Mouse (Mus musculus) ES-E14 (cell line): ENCODE measurements around the gene Mn1. TPM values are rescaled to one million over a fixed set of nuclear protein-coding genes. Genes with fewer than 3 reads are reported as not detected.
A peak's percentile ranks its signal among the peaks of the same experiment; 100 is the strongest.

Source experiments
- DNase-seq: peaks from one replicate; pipeline ENCODE4 v3.0.0-alpha.2; 2013; ENCODE audit warnings: low read depth, low spot score
- H3K27ac ChIP-seq: 2 replicates; pipeline ENCODE4 v1.5.1; 2012; ENCODE audit warnings: low read depth, mild to moderate bottlenecking, low read length, moderate library complexity, mixed read lengths; ENCODE audit not compliant: poor library complexity, insufficient read depth, severe bottlenecking
- H3K36me3 ChIP-seq: 2 replicates; pipeline ENCODE4 v1.6.1; 2012; ENCODE audit warnings: mild to moderate bottlenecking, low read length, moderate library complexity, mixed read lengths; ENCODE audit not compliant: control insufficient read depth, poor library complexity, insufficient read depth, severe bottlenecking
- H3K4me1 ChIP-seq, 2 experiments: fragments of 150-350 bp in 1 of 2; sonication (generic) in 1 of 2; 2 replicates each; pipeline ENCODE4 v1.6.1; 2012; ENCODE audit warnings: low read length in 2 of 2, mild to moderate bottlenecking in 1 of 2, mixed read lengths in 1 of 2; ENCODE audit not compliant: control insufficient read depth in 2 of 2, insufficient read depth in 2 of 2, poor library complexity in 1 of 2
- H3K4me3 ChIP-seq, 2 experiments: fragments of 150-350 bp in 1 of 2; sonication (generic) in 1 of 2; 2 replicates each; pipeline ENCODE4 v1.5.1; 2012; ENCODE audit warnings: low read length in 2 of 2, low read depth in 1 of 2, mild to moderate bottlenecking in 1 of 2, mixed read lengths in 1 of 2; ENCODE audit not compliant: insufficient read depth in 1 of 2, poor library complexity in 1 of 2, severe bottlenecking in 1 of 2
- H3K9ac ChIP-seq: 2 replicates; pipeline ENCODE4 v1.6.1; 2012; ENCODE audit warnings: low read depth, mild to moderate bottlenecking, low read length, mixed read lengths; ENCODE audit not compliant: poor library complexity, insufficient read depth, severe bottlenecking
- H3K9me3 ChIP-seq: fragments of 150-350 bp; sonication (generic); 2 replicates; pipeline ENCODE4 v1.6.1; 2012; ENCODE audit warnings: low read depth, mild to moderate bottlenecking, low read length; ENCODE audit not compliant: control insufficient read depth, insufficient read depth
- CHD2 ChIP-seq: IDR thresholded peaks from 2 replicates; pipeline ENCODE4 v1.6.1; 2014; ENCODE audit warnings: mild to moderate bottlenecking, low read depth, low read length, inconsistent platforms
- HCFC1 ChIP-seq: IDR thresholded peaks from 2 replicates; pipeline ENCODE4 v1.6.1; 2012; ENCODE audit warnings: low read length, inconsistent platforms, borderline replicate concordance; ENCODE audit not compliant: insufficient read depth
- MAFK ChIP-seq: IDR thresholded peaks from 2 replicates; pipeline ENCODE4 v1.6.1; 2014; ENCODE audit warnings: mild to moderate bottlenecking, low read depth, low read length, inconsistent platforms; ENCODE audit not compliant: insufficient read depth
- ZC3H11A ChIP-seq: IDR thresholded peaks from 2 replicates; pipeline ENCODE4 v1.6.1; 2012; ENCODE audit warnings: low read depth, mild to moderate bottlenecking, inconsistent platforms, low read length, borderline replicate concordance
- ZNF384 ChIP-seq: IDR thresholded peaks from 2 replicates; pipeline ENCODE4 v1.6.1; 2012; ENCODE audit warnings: low read depth, low read length, inconsistent platforms
- in situ Hi-C, 2 experiments: fragments of 600-800 bp; cut with MboI; formaldehyde crosslinking; loops; one replicate each; pipeline ENCODE4 v1.15.1; 2025; ENCODE audit warnings: low sequenced_read_pairs in 2 of 2, inconsistent platforms in 1 of 2; ENCODE audit not compliant: unreplicated experiment in 2 of 2
- total RNA-seq: library from RNA; depleted of rRNA; stranded (reverse); fragments of 300-350 nt; gene quantifications from 2 replicates; pipeline ENCODE4 v1.2.3, GENCODE M21; 2012

The Mn1 gene
- total RNA-seq, 1 experiment: 1.9 TPM

GRCm38 (mm10) chr5:111485907-111486306 is 68.7 kb downstream of the Mn1 start:
- no peak for DNase-seq
- Histone ChIP-seq H3K4me1 (peaks cover 0 to 6% of the 10 kb centered on the region in 2 experiments; a peak in 1 of 4 replicates), H3K9me3 (no peaks in the 10 kb centered on the region), H3K9ac (no peak overlapping the region), H3K27ac (no peak overlapping the region), H3K36me3 (no peaks in the 10 kb centered on the region), H3K4me3 (no peak overlapping the region)
- TF ChIP-seq HCFC1: no peak
- TF ChIP-seq CHD2: no peak
- no peak for TF ChIP-seq ZNF384
- no peak for TF ChIP-seq MAFK
- TF ChIP-seq ZC3H11A: no peak
- in situ Hi-C loops: no loop called here

GRCm38 (mm10) chr5:111489022-111489616 is 72.0 kb downstream of the Mn1 start:
- no peaks in the 10 kb centered on the region for H3K36me3 ChIP-seq
- H3K9me3 ChIP-seq: no peaks in the 10 kb centered on the region
- DNase-seq: no peak
- in situ Hi-C loops: no loop called here
- H3K9ac ChIP-seq: no peak overlapping the region
- peak overlapping the region in 1 of 2 experiments; percentile 52; a peak in 2 of 4 replicates for H3K4me3 ChIP-seq
- H3K27ac ChIP-seq: no peak overlapping the region
- TF ChIP-seq ZNF384: no peak
- no peak for TF ChIP-seq ZC3H11A
- TF ChIP-seq CHD2: 0 out of 2 replicates have a peak, but pooled peaks have one; percentile 39
- no peak for TF ChIP-seq MAFK
- TF ChIP-seq HCFC1: peak; percentile 95
- no peaks in the 10 kb centered on the region for H3K4me1 ChIP-seq

DNA sequence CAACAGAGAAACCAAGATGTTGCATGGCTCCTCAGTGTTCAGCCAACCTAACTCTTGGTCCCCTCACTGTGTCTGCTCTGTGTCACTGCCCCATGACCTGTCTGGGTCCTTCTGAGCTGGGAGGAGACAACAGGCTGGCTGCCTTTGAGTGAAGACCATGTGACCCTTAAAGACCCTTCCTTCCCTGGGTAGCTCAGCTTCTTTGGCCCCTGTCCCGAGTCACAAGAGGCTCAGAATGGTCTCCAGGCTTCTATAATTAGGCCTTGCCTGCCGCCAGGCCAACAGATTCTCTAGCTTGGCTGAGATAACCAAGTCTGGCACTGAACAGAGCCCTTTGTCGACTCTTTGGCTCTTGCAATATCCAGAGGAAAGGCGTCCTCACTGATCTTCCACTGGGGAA is 73.4 kb downstream of the Mn1 start:
- no peak overlapping the region for H3K4me3 ChIP-seq
- in situ Hi-C loops: no loop called here

DNA sequence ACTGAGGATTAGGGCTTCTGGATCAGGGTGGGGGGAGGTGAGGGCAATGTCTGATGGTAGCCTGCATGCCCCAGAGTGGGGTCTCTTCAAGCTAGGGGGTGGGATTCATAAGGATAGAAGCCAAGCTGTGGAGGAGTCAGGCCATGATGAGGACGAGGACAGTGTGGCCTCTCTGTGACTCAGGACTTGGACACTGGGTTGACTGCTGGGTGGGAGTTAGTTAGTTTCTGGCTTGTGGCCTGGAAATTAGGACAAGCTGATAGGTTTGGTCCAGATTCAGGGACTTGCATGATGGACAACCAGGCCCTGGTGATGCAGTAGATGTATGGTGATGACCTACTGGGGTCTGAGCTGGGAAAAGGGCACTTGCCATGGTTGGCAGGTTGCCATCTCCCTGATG is 74.3 kb downstream of the Mn1 start:
- TF ChIP-seq CHD2 (no peak), MAFK (no peak), ZNF384 (no peak), ZC3H11A (no peak), HCFC1 (no peak)
- Histone ChIP-seq H3K36me3 (no peaks in the 10 kb centered on the region), H3K4me1 (no peaks in the 10 kb centered on the region), H3K9ac (no peak overlapping the region), H3K4me3 (no peak overlapping the region), H3K27ac (no peak overlapping the region), H3K9me3 (no peaks in the 10 kb centered on the region)
- no peak for DNase-seq
- in situ Hi-C loops: no loop called here

More for the DNA sequence above, 73.4 kb downstream of the Mn1 start:
- no peak for DNase-seq
- Histone ChIP-seq H3K36me3 (no peaks in the 10 kb centered on the region), H3K27ac (no peak overlapping the region), H3K4me1 (no peaks in the 10 kb centered on the region), H3K9me3 (no peaks in the 10 kb centered on the region), H3K9ac (no peak overlapping the region)
- TF ChIP-seq HCFC1 (no peak), ZC3H11A (no peak), CHD2 (no peak), MAFK (no peak), ZNF384 (no peak)

DNA sequence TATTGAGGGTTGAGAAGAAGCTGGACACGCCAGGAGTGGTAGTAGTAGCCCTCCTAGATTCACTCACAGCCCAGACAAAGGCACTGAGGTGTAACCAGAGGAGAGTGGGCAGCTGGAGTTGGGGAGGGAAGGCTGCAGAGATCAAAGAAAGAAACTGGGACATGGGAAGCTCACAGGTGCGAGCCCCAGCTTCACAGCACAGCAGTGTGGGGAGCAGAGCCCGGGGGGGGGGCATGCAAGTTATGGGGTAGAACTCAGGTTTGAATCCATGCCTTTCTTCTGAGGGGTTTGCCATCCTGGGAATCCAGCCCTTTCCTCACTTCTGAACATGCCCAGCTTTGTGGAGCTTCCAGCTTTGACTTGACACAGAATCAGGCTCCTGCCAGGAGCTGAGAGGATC is 82.9 kb downstream of the Mn1 start:
- Histone ChIP-seq H3K4me3 (no peak overlapping the region), H3K27ac (no peak overlapping the region), H3K36me3 (no peaks in the 10 kb centered on the region), H3K9ac (no peak overlapping the region), H3K4me1 (no peaks in the 10 kb centered on the region), H3K9me3 (no peaks in the 10 kb centered on the region)
- TF ChIP-seq HCFC1 (no peak), MAFK (no peak), ZNF384 (no peak), CHD2 (no peak), ZC3H11A (no peak)
- in situ Hi-C loops: no loop called here
- DNase-seq: no peak
